Mouse (Mus musculus) monocyte, adult 59 days (primary cell): ENCODE measurements around the gene Scai. TPM values are rescaled to one million over a fixed set of nuclear protein-coding genes. Genes with fewer than 3 reads are reported as not detected.

Source experiments
- total RNA-seq, 2 experiments: library from RNA; stranded (reverse); gene quantifications; one replicate each; pipeline ENCODE4 v1.2.4; 2023

Gene Scai
- 10 to 100 TPM; 13.2 to 13.7 TPM for total RNA-seq

DNA sequence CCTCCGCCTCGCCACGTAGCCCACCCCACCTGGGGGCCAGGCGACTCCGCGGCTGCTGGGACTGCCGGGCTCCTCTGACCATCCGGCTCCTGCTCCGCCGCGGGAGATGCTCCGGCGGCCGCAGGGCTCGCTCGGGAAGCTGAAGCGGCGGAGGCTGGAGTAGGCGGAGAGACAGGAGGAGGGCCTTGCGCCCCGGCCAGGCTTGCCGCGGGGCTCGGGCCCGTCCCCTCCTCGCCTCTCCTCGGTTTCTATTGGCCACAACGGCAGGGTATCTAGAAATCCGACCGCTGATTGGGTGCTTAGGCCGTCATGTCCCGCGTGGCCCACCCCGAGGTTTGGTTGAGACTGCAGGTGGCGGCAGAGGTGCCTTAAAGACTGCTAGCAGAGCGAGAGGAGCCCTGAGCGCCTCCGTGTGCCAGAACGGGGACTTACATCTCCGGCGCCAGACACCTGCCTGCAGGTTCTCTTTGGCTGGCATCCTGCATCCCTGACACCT, at the start of gene Scai:
Scai (minus strand) TSS at position 174 of the 496 bp plus-strand sequence.

GRCm38 (mm10) chr2:39226019-39226640, 35.6 kb upstream of the Scai start, which contains the start of gene Ppp6c:
Gene Ppp6c (minus strand): TSS chr2:39226451.

DNA sequence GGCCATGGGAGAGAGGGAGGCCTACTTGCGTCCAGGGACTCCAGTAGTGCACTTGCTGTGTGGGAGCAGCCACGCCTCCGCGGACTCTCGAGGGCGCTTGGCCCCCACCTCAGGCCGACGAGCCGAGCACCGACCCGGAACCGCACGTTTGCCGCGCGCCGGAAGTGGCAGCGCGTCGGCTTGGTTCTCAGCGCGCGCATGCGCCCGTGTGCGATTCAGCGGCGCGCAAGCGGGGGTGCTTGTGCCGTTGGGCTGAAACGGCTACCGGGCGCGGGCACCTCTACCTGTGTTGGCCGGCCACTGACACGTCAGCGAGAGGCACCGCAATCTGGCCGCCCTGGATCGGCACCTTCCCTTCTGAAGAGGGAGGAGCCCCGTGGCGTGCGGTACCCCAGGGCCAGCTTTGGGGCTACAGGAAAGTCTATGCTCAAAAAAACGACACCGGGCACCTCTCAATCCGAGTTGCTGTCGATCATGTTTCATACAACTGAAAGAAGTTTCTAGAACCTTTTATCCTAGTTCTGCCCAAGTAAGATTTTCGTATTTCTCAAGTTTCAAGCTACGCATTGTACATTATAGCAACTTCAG, 125.0 kb downstream of the Scai start, which contains the start of gene Golga1:
Golga1 (minus strand) TSS at position 142 of the 588 bp plus-strand sequence.

Other genes starting within 250 kb of the Scai start
- under 1 TPM in 1 of 2 experiments, not detected in 1; 0.18 TPM for gene Wdr38, start 193.3 kb downstream of the Scai start, total RNA-seq
- 10 to 100 TPM; 38.0 to 41.4 TPM for gene Arpc5l, start 185.4 kb downstream of the Scai start, total RNA-seq
- 100 to 1,000 TPM; 470 to 495 TPM for gene Rpl35, start 185.1 kb downstream of the Scai start, total RNA-seq
- gene Golga1, start 125.2 kb downstream of the Scai start, total RNA-seq = 10 to 100 TPM; 20.9 to 23.8 TPM
- 10 to 100 TPM; 56.9 to 74.1 TPM for gene Ppp6c, start 35.7 kb upstream of the Scai start, total RNA-seq